Mouse (Mus musculus) 416B (cell line): ENCODE measurements around the gene Gpr6.

Experiments used
- DNase-seq: peaks from one replicate; pipeline ENCODE4 v3.0.0; 2011; ENCODE audit warnings: low read depth

Gpr6 gene

DNA sequence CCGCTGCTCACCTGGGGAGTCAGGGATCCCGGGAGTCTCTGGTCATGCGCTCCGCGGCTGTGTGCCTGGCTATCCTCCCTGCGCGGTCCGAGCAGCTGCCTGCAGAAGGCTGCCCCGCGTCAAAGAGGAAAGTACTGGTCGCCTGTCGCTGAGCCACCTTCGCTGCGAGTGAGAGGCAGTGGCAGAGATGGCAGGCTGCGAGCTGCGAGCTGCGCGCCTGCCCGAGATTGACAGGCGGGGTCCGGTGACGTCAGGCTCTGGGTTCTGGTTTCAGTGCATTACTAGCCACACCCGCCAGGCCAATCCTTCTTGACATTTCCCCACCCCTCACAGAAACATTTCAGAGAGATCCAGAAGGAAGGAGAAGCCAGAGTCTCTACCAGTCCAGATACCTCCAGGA is at the start of gene Gpr6:
TSS of gene Gpr6 (minus strand) at position 170 of the 400 bp plus-strand sequence.
- no peak for DNase-seq

DNA sequence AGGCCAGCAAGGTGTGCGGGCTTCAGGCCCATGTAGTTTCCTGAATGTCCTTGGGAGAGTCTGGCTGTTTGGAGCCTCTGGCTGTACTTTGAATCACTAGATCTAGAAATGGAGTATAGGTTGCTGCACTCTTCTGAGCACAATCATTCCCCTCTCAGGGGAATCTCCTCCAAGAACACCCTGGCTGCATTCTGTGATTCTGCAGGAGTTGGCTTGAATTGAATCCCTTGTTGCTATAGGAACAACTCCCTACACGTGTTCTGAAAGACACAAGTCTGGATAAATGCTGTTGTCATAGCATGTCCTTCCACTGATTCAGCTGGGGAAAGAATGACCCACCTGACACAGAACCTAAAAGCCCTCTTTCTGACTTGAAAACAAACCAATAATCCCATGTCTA is 28.0 kb upstream of the Gpr6 start:
- no peak for DNase-seq

DNA sequence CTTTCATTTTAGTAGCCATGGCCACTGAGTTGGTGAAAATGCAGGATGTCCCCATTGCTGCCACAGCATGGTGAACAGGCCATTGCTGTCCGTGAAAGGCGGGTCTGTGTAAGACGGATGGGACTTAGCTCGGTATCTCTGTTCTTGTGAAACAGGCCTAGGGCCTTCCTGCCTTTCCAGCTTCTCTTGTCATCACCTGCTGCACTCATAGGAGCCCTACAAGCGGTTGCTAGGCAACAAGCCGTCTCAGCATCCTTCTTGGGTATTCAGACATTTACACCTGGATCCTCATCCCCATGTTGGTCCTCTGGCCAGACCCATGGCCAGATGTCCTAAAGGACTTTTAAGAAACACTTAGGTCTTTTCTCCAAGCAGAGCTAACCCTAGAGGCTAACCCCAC is 26.1 kb upstream of the Gpr6 start:
- no peak for DNase-seq

DNA sequence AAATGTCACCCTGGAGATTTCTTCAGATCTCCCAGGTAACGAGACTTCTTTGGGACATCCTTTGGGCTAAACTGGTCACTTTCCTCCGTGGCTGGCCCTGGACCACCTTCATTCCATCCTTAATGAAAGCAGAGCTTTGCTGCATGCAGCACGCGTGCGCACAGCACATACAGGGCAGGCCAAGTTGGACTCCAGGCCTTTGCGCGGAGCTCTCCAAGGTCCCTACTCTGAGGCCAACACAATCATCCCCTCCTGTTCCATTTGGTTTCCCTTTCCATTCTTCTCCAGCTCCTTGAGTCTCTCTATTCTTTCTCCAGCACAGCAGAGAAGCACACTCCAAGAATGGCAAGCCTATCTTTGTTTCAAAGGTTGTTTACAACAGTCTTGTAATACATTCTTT is 16.8 kb upstream of the Gpr6 start:
- peak; percentile 6 for DNase-seq

DNA sequence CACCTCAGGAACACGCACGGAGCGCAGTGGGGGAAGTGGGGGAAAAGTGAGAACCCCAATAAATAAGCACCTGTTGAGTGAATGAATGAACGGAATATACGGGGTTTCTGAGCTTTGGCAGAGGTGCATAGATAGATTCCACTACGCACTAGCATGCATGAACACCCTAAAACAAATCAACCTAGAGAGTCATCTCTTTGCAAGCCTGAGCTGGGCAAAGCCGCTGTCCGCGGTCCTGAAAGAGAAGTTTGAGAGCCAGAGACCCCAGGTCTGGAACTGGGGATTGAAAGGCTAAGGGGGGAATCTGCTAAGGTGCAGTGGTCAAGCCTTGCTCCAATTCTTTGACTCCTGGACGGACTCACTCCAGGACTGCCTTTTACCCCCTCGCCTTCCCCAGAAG is 389 bp downstream of the Gpr6 start:
- DNase-seq = peak; percentile 5

DNA sequence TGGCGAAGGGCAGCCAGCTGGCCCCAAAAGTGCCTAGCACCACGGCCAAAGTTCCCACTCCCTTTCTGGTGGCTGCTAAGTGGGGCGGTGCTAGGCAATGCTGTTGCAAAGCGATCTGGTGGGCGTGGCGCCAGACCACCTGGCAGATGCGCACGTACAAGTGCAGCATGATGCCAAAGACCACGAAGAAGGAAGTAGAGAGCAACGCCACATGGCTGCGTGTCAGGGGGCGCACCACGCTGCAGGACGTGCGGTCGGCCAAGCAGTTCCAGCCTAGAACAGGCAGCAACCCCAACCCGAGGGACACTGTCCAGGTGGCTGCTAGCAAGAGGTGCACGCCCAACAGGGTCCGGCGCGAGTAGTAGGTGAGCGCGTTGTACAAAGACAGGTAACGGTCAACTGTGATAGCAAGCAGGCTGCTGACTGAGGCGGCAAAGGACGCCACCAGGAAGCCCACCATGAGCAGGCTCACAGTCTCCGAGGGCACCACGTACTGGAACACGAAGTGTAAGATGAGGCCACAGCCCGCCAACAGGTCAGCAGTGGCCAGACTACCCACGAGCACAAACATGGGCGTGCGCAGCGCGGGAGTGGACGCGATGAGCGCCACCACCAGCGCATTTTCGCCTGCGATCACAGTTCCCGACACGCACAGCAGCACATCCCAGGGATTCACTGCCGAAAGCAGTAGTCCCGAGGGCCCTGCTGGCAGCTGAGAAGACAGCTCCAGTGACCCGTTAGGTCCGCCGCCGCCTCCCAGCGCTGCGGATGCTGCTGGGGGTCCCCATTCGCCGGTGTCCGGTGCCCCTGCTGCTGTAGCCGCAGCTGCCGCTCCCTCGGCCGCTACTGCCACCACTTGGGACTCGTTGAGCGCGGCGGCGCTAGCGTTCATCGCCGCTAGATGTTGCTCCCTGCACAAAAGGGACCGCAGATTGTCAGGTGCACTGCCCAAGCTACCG is 1.1 kb downstream of the Gpr6 start:
- no peak for DNase-seq

DNA sequence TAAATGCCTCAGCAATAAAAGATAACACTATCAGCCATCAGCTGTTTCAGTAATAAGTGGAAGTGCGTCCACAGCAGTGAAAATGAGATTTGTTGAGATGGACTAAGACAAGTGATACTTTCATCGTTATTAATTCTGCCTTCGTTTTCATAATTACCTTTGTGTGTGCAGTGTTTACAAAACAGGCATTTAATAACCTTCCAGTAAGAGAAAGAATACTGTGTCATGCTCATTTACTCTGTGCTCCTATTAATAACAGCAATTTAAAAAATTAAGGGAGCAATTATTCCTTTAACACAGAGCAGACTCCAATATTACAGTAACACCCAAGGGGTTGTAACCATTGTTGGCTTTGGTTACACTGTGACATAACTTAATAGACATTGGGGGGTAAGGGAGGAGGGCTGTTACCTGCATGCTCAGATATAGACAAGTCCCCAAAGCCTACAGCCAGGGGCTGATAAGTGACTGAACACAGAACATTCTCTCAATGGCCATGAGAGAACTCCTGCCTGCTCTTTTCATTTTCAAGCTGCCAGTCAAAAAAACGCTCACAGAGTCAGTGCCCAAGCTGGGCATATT is 11.7 kb downstream of the Gpr6 start:
- DNase-seq = no peak

DNA sequence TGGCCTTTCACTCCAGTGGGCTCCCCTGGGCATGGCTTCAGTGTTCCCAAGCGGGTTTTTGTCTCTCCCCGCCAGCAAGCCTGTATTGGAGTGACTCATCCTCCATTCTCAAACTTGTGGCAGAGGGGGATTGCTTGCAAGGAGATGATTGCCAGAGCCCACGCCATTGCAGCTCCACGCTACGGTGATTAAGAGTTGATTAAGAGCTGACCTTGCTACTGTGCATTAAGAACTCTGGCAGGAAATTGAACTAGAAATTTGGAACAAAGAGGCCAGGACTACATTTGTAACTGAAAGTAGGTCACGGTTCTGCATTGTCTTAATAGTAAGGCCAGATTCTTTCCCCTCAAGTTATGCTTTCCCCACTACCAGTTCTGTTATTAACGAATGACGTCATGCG is 16.5 kb downstream of the Gpr6 start:
- no peak for DNase-seq

DNA sequence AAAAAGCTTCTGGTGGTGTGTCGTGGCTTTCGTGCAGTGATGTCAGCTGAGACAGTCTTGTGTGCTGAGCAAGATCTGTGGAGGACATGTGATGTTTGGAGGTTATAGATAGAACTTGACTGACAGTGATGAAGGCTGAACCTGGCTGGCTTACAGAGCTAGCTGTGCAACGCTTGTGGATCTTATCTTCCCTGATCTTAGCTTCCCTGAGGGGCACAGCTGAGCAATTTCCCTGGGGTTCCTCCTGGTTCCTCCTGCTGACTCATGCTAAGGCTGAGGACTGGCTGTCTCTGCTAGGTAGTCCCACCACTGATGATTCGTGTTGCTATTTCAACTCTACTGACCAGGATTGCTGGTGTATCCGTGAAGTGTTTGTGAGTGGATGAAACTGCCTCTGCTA is 18.1 kb downstream of the Gpr6 start:
- DNase-seq = peak; percentile 7

DNA sequence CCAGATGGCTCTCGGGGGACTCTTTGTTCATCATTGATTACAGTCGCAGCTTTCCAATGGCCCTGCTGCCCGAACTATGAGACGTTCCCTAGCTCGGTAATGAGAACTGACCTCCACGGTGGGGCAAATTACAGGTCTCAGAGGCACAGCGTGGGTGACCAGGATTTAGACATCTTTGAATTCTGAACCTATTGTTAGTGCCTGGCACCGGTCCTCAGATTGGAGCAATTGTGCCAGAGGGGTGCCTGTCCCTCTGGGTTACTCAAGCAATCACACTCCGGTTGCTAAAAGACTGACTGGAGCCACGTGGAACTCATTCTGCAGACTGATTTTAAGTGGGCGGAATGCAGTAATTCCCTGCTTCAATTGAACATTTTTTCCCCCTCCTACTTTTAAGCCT is 29.8 kb downstream of the Gpr6 start:
- DNase-seq = no peak

DNA sequence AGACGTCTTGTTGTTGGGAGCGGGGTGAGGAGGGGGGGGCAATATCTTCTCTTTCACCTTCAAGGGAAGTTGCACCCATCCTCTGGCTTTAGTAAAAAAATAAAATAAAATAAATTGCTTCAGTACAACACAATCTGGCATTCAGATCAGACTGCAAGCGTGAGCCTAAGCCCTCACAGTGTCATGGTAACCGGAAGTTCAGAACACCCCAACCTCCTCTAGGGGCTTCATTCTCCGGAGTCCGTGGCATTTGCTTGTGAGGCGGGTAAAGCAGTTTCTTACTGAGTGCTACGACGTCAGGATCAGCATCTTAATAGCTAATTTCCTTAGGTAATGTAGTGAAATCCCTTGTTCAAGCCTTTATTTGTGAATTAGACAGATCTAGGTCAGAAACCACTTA is 30.6 kb downstream of the Gpr6 start:
- DNase-seq = no peak

DNA sequence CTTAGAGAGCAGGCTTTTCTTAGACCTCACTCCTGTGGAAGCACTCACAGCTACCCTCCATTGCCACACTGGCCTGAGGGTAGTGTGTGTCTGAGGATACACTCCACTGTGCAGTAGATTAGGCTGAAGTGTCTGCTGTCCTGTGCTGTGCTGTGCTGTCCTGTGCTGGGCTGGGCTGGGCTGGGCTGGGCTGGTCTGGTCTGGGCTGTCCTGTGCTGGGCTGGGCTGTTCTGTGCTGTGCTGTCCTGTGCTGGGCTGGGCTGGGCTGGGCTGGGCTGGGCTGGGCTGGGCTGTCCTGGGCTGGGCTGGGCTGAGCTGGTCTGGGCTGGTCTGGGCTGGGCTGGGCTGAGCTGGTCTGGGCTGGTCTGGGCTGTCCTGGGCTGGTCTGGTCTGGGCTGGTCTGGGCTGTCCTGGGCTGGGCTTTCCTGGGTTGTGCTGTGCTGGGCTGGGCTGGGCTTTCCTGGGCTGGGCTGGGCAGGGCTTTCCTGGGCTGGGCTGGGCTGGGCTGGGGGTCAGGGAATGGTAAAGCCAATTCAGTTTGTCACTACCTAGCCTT is 31.5 kb downstream of the Gpr6 start:
- DNase-seq = no peak

DNA sequence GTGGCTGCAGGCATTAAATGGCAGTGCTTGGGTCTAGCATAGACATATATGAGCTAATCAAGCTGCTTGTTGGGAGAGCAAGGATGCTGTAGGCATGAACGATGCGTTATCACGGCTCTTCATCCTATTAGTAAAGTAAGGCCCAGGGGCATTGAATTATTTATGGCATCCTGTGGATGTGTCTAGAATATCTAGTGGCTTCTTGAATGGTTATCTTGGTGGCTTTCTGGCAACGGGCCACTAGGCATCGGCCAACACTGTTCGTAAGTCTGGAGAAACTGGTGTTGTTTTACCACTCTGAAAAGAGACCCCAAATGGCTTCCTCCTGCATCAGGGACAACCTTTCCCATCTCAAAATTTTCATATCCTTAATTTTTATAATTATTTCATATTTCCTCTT is 33.6 kb downstream of the Gpr6 start:
- DNase-seq = no peak

DNA sequence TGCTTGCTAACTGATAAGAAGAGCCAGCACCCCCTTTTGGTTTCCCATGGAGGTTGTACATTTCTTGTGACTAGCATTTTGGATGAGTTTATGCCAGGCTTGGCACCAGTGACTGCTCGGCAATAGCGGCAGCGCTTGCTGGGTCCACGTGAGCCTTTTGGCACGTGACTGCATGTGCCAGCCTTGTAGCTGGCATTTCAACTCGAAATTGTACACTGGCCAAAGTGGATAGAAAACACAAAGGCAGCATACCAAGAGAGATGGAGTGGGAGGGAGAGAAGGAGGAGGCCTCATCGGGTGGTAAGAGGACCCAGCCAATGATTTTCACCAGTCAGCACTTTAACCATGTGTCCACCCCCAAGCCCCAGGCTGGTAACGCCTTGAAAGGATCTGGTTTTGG is 34.4 kb downstream of the Gpr6 start:
- no peak for DNase-seq

DNA sequence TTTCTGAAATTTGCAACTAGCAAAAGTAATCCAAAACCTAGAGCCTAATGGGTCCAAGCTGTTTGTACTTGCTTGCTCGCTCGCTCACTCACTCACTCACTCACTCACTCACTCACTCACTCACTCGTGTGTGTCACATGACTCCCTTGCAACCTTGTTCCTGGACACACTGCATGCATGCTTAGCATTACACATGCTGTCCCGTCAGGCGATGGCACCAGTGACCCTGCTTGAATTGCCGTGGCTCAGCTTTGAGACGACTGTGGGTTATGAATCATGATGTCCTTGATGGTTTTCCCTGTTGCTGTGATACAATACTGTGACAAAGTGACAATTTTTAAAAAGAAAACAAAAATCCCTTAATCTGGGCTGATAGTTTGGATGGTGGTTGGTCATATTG is 39.3 kb downstream of the Gpr6 start:
- no peak for DNase-seq

DNA sequence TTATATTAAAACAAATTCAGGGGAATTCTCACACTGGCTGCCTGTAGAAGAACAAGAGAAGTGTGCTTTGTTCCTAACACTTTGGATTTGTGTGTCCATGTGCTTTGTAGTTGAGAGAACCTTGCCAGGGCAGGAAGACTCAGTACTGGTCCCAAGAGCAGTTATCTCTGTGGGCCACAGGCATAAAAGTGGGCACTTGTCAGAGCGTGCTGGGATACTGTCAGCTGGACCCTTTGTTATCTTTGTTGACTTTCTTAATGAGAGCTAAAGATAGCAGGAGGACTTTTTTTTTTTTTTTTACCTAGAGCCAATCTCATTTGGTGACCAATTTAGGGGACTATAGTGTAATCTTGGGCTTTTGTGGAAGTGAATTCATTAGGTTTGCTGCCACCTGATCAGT is 47.2 kb downstream of the Gpr6 start:
- DNase-seq = no peak

DNA sequence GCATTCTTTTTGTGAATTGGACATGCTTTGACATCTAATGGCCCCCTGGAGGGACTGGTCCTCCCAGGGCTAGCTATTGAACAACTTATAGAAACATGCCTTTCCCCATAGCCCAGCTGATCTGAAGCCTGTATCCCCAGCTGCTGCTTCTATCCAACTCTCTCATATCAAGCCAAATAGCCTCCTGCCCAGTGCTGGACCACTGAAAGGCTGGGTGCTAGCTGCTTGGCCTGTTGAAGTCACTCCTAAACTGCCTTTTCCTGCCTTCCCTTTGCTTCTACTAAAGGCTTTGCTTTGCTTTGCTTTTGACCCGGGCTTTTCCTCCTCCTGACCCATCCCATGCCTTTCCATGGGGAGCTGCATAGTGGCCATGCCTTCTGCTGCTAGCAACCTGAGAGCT is 47.7 kb downstream of the Gpr6 start:
- no peak for DNase-seq

DNA sequence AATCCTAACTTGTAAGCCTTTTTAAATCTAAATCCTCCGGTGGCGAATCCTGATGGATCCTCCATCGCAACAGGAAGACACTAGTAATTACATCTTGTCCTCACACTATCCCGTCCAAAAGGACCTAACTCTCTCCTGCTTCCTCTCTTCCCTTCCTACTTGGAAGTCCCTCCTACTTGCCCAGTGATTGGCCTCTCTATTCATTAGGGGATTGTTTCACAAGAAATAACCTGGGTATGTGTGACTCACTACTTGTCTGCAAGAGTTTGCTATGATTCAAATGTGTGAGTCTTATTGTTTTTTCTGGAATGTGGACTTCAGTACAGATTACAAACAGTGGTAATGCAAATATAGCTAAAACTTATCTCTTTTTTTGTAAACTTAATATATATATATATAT is 49.9 kb downstream of the Gpr6 start:
- DNase-seq = no peak
